Mouse (Mus musculus): ENCODE data around the gene Teddm3.
"Not testable (repeated sequence)": the region's sequence is repeated elsewhere in the genome, so short reads cannot be mapped to it uniquely, and the experiment has no call there.

Gene Teddm3

GRCm38 (mm10) chr16:21153900-21154299 is at the start of gene Teddm3:
TSS of gene Teddm3 (minus strand) at chr16:21154000.
- not testable (repeated sequence) for DNase-seq (ENCODE audit: low read depth)

- no peak for DNase-seq (ENCODE audit: low read depth)
Measured at GRCm38 (mm10) chr16:21202731-21203130, 48.9 kb upstream of the Teddm3 start.

- no peak for DNase-seq (ENCODE audit: low read depth)
Measured at GRCm38 (mm10) chr16:21199426-21199825, 45.6 kb upstream of the Teddm3 start.

GRCm38 (mm10) chr16:21198529-21198928 is 44.7 kb upstream of the Teddm3 start:
- no peak for DNase-seq (ENCODE audit: low read depth)

GRCm38 (mm10) chr16:21198006-21198405 is 44.2 kb upstream of the Teddm3 start:
- DNase-seq (ENCODE audit: low read depth) = no peak

GRCm38 (mm10) chr16:21197542-21197941 is 43.7 kb upstream of the Teddm3 start:
- DNase-seq (ENCODE audit: low read depth) = no peak

GRCm38 (mm10) chr16:21196576-21196975 is 42.8 kb upstream of the Teddm3 start:
- no peak for DNase-seq (ENCODE audit: low read depth)

GRCm38 (mm10) chr16:21195260-21195866 is 41.6 kb upstream of the Teddm3 start:
- no peak for DNase-seq (ENCODE audit: low read depth)

- no peak for DNase-seq (ENCODE audit: low read depth)
Measured at GRCm38 (mm10) chr16:21194182-21194581, 40.4 kb upstream of the Teddm3 start.

GRCm38 (mm10) chr16:21192509-21193354 is 38.9 kb upstream of the Teddm3 start:
- DNase-seq (ENCODE audit: low read depth) = peak; percentile 53

- no peak for DNase-seq (ENCODE audit: low read depth)
Measured at GRCm38 (mm10) chr16:21191569-21191968, 37.8 kb upstream of the Teddm3 start.

- DNase-seq (ENCODE audit: low read depth) = no peak
Measured at GRCm38 (mm10) chr16:21188345-21188744, 34.5 kb upstream of the Teddm3 start.

GRCm38 (mm10) chr16:21187568-21187967 is 33.8 kb upstream of the Teddm3 start:
- DNase-seq (ENCODE audit: low read depth) = no peak

- DNase-seq (ENCODE audit: low read depth) = no peak
Measured at GRCm38 (mm10) chr16:21184697-21185096, 30.9 kb upstream of the Teddm3 start.

GRCm38 (mm10) chr16:21182108-21182507 is 28.3 kb upstream of the Teddm3 start:
- no peak for DNase-seq (ENCODE audit: low read depth)

GRCm38 (mm10) chr16:21175236-21175635 is 21.4 kb upstream of the Teddm3 start:
- no peak for DNase-seq (ENCODE audit: low read depth)

- no peak for DNase-seq (ENCODE audit: low read depth)
Measured at GRCm38 (mm10) chr16:21168730-21169129, 14.9 kb upstream of the Teddm3 start.

GRCm38 (mm10) chr16:21165343-21166220 is 11.8 kb upstream of the Teddm3 start:
- DNase-seq (ENCODE audit: low read depth) = not testable (repeated sequence)

GRCm38 (mm10) chr16:21163423-21163822 is 9.6 kb upstream of the Teddm3 start:
- not testable (repeated sequence) for DNase-seq (ENCODE audit: low read depth)

- not testable (repeated sequence) for DNase-seq (ENCODE audit: low read depth)
Measured at GRCm38 (mm10) chr16:21159226-21159625, 5.4 kb upstream of the Teddm3 start.

GRCm38 (mm10) chr16:21156261-21156660 is 2.5 kb upstream of the Teddm3 start:
- not testable (repeated sequence) for DNase-seq (ENCODE audit: low read depth)

Measured in c-Kit-positive CD71-negative TER-119-negative erythroid progenitor cells, embryonic 14.5 days (primary cell).